Mouse (Mus musculus): Measurements from ENCODE around the gene Pik3r6.

Pik3r6 gene

DNA sequence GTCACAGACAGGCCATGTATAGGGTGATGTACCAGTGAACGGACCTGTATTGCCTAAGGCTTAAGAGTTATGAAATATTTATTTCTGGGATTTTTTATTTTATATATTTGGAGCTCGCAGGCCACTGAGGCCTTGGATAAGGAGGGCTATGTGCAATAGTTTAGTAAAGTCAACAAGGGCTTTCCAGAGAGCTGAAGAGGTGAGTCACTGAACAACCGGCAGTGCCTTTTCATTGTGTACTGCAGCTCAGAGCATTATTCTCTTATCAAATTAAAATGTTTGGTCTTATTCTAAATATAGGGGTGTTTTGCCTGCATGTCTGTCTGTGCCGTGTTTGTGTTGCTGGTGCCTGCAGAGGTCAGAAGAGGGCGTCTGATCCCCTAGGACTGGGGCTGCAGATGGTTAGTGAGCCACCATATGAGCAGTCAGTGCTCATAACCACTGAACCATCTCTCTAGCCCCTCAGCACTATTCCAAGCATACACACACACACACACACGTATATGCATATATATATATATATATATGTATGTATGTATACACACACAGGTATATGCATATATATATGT is 14.5 kb upstream of the Pik3r6 start:
- DNase-seq: no peak

DNA sequence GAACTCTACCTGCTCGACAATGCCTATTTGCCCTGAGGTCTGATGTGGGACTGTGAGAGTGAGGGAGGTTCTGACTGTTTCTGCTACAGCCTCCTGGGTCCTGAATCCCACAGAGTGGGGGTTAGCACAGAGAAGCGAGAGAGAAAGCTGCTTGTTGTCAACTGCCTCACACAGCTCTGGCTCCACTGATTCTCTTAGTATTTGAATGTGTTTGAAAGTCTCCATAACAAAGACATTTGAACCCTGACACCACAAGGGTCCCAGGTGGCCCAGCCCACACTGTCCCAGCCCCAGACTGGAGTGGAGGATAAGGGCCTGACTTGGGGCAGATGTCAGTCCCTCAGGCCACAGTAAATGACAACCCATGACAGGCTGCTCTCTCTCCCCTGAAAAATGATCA is 13.6 kb upstream of the Pik3r6 start:
- DNase-seq: no peak

DNA sequence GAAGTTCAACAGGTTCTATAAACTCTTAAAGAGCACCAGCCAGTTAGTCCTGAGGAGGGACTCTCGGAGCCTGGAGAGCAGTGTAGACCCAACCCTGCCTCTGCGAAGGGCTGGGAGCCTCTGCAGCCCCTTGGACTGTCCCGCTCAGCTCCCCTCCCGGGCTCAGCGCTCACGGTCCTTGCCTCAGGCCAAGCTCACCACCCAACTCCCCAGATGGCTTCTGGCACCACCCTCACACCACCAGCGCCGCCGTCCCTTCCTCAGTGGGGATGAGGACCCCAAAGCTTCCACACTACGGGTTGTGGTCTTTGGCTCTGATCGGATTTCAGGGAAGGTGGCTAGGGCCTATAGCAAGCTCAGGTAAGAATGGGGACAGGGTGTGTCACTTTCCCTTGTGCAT is 10.2 kb upstream of the Pik3r6 start:
- DNase-seq: no peak

- no peak for DNase-seq
Measured at GRCm38 (mm10) chr11:68493760-68494159, 9.1 kb upstream of the Pik3r6 start.

- DNase-seq: no peak
Measured at GRCm38 (mm10) chr11:68497081-68497480, 5.7 kb upstream of the Pik3r6 start.

DNA sequence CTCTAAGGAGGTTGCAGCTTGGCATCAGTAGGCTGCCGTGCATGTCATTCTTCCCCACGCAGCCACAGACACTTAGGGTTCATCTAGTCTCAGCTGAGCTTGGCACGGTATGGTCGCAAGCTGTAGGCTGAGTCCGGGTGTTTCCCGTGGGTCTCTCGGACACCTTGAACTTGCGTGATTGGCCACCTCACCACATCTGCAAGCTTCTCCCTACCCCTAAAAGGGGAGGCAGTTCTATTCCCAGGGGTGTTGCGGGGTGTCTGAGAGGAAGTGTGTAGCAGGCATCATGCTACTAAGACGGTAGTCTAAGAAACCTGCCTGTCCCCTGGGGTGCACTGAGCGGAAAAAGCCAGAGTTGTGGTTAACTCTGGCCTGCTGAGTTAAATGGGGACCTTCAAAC is 4.3 kb upstream of the Pik3r6 start:
- DNase-seq: peak in 1 of 2 experiments; percentile 35

GRCm38 (mm10) chr11:68498999-68499699 is 3.7 kb upstream of the Pik3r6 start:
- DNase-seq: no peak

DNA sequence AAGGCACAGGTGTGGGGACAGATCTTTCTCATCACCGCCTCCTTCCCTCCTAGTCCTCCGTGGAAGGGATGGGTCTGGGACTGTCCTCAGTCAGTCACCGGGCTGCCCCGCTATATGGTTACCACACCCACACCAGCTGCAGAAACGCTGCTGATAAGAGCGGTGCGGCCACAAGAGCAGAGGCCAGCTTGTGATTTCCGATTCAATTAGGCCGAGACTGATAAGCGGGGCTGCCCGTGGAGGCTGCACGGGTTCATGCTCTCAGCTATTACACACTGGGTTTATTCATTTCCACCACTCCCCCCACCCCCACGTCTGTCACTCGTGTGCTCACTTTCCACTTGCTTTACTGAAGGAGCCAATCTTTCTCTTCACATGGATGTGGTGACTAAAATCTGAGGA is 1.9 kb upstream of the Pik3r6 start:
- no peak for DNase-seq

- DNase-seq: no peak
Measured at GRCm38 (mm10) chr11:68502408-68502807, 411 bp upstream of the Pik3r6 start.

- DNase-seq: no peak
Measured at GRCm38 (mm10) chr11:68504913-68505312, 2.1 kb downstream of the Pik3r6 start.

GRCm38 (mm10) chr11:68507246-68507645 is 4.4 kb downstream of the Pik3r6 start:
- DNase-seq: no peak

DNA sequence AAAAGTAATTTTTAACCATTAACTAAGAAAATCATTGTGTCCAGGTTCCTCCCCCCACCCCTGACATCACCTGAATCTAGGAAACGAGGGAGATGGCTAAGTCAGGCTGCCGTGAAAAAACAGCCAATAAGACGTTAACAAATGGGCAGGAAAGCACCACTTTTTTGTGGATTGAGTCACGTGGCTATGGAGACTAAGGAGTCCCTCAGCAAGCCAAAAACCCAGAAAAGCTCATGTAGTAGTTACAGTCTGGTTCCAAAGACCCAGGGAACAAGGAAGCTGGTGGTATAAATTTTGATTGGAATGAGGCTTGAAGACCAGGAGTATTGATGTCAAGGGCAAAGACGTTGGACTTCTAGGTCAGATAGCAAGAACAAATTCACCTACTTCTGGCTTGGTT is 5.8 kb downstream of the Pik3r6 start:
- no peak for DNase-seq

DNA sequence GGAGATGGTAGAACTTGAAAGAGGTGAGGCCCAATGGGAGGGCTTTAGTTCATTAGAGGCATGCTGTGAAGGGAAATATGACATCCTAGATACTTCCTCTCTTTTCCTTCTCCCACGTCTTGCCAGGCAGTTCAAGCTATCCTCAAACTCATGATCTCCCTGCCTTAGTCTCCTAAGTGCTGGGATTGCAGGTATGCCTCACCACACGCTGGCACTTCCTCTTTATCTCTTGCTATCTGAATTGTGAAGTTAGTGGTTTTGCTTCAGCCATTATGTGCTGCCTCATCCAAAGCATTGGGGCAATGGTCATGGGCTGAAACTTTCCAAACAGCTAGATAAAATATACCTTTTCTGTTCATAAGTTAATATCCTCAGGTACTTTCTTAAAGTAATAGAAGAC is 6.4 kb downstream of the Pik3r6 start:
- DNase-seq: no peak

DNA sequence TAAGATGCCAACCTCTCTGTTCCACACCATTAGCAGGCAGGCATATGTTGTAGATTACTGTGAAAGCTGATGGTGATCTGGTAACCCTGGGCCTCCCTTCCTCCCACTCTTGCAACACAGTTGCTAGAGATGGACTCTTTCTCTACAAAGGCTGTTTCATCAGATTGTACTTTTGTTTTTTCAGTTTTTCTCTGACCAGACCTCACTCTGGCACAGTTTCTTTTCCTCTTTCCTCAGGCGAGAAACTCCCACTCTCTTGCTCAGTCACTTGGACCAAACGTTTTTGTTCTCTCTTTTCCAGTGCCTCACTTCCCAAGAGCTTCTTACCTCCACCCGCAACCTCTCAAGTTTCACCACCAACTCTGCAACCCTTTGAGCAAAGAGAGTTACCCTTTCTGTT is 11.2 kb downstream of the Pik3r6 start:
- no peak for DNase-seq

- DNase-seq: no peak
Measured at GRCm38 (mm10) chr11:68519362-68519761, 16.5 kb downstream of the Pik3r6 start.

- DNase-seq: no peak
Measured at GRCm38 (mm10) chr11:68519815-68520214, 17.0 kb downstream of the Pik3r6 start.

DNA sequence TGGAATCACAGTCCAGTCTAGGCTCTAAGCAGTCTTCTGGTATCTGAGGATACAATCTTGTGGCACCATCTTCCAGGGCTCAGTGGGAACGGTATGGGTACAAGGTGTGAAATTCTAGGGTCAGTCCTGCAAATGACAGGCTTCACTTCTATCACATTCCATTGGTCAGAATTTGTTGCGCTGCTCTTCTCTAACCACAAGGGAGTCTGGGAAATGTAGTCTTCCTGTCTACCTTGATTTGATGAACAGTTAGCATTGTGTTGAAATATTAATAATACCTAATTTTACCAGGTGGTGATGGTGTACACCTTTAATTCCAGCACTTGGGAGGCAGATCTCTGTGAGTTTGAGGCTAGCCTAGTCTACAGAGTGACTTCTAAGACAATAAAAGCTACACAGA is 17.6 kb downstream of the Pik3r6 start:
- no peak for DNase-seq

DNA sequence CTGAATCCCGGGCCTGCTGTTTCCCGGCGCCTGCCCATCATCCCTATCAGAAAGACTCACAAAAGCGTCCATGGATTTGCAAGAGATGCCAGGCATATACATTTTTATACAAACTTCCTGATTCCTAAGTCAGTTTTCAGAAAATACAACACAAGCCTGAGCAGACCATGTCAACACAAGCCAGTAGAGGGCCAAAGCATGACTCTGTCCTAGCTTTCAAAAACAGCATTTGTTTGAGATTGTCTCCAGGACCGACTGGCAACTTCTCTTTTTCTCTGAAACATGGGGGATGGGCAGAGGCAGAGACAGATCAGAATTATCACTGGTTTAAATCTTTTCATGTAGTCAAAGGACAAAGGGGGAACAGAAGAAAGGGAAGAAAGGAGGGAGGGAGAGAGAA is 18.5 kb downstream of the Pik3r6 start:
- no peak for DNase-seq

DNA sequence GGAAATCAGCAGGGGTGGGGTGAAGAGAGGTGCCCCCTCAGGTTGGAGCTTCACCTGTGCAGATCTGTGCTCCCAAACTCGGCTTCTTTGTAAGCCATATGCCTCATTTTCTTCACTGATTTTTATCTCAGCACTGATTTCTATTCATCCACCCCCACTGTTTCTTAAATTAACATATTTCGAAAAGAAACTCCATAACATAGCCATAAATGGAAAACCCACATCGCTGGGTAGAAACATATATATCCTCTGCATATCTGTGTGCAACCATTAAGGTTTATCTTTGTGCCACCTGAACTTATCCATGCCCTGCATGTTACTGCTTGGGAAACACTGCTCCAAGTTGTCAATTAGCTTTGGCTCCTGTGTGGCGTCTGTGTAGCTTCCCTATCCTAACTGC is 23.6 kb downstream of the Pik3r6 start:
- no peak for DNase-seq

- peak; percentile 40 to 44 for DNase-seq
Measured at GRCm38 (mm10) chr11:68531066-68531806, 28.4 kb downstream of the Pik3r6 start.

DNA sequence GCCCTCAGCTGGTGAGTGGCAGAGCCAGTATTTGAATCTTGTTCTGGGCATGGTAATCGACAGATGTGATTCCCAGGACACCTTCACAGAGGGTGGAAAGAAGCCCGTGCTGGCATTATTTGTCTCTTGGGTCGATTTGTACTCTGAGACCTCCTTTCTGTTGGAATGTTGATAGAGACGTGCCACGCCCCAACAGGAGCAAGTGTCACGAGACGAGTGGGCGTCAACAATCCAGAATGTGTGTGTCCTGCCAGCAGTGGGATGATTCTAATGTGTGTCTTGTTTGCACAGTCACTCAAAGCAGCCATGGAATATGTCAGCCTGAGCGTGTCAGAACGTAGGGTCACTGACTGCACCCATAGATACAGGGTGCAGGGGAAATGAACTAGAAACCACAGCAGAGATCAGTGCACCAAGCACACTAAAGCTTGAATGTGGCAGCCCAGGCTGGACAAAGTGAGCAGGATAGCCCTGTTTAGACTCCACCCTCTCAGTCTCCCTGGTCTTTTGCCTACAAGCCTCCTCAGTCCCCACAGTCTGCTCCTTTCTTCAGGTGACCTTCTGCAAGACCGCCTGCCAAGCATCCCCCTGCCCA is 29.2 kb downstream of the Pik3r6 start:
- no peak for DNase-seq

DNA sequence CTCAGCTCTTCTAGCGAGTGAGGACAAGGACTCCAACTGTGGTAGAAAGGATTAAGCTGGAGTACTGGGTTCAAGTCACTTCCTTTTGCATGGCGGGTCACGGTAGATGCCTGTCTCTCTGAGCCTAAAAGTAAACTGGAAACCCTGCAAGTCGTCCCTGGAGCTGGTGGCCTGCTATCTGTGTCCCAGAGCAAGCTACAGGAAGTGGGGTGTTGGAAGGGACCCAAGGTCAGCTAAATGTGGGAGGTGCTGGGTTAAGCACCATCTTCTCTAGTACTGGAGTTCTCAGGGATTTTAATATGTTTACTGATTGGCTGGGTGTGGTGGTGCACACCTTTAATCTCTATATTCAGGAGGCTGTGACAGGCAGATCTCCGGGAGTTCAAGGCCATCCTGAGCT is 30.0 kb downstream of the Pik3r6 start:
- DNase-seq: no peak

- DNase-seq: no peak
Measured at GRCm38 (mm10) chr11:68533971-68534475, 31.2 kb downstream of the Pik3r6 start.

DNA sequence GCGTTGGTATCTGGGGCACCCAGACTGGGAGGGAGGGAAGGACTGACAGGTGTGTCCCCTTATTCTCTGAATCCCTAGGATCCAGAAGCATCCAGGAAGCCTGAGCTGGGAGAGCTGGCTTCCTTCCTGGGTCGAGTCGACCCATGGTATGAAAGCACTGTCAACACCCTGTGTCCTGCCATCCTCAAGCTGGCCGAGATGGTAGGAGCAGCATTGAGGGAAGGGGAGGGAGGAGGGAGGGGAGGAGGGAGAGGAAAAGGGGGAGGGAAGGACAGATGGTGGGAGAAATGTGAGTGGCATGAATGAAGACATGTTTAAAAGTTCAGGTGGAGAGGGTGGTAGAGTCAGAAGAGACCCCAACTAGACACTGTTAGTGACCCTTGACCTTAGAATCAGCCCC is 33.2 kb downstream of the Pik3r6 start:
- no peak for DNase-seq
